Mouse (Mus musculus): ENCODE measurements around the gene Dusp5.

DNA sequence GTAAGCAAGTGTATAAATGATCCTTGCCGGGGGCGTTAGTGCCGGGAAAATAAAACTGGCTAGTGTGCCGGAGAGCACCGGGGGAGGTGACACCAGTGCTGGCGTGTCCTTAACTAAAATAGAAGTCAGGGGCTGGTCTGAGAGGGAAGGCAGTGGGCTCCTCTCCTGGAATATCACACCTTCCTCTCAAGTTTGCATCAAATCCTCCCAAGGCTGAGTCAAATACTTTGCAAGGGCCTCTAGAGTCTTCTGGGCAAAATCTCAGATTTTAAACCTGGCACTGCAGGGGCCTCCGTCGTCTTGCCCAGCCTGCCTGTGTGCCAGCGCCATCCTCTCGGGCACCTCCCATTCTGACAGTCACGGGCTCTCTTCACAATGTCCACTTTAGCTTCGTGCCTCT lies 22.1 kb downstream of the Dusp5 start:
- no peak for TF ChIP-seq CTCF (IDR thresholded peaks at IDR 0.05; ENCODE audit: low read depth)
- no peak for TF ChIP-seq EP300 (optimal IDR thresholded peaks at IDR 0.05)
